Mouse (Mus musculus): ENCODE results near the gene Mvb12b. TPM values are rescaled to one million over a fixed set of nuclear protein-coding genes. Genes with fewer than 3 reads are reported as not detected.

The Mvb12b gene
- polyA plus RNA-seq, 1 experiment from 2014 or later: 17.7 TPM

- H3K27ac ChIP-seq (ENCODE audit: low read depth, low read length): no peak overlapping the region
- no peak overlapping the region for H3K4me2 ChIP-seq
- peaks cover 16% of the 10 kb centered on the region for H3K27me3 ChIP-seq (replicated peaks; ENCODE audit: control insufficient read depth, insufficient read depth, low read length)
- no peaks in the 10 kb centered on the region for H3K9me3 ChIP-seq (ENCODE audit: control insufficient read depth, low read length)
- H3K9ac ChIP-seq (ENCODE audit: low read depth, low read length): no peak overlapping the region
- no peaks in the 10 kb centered on the region for H3K4me1 ChIP-seq (replicated peaks; ENCODE audit: control insufficient read depth, insufficient read depth, low read length)
- DNase-seq (ENCODE audit: low spot score) (no peak), ATAC-seq (replicated peaks; ENCODE audit: low FRiP score) (no peak)
- no peak overlapping the region for H3K4me3 ChIP-seq (ENCODE audit: low read depth, low read length)
- H3K36me3 ChIP-seq (ENCODE audit: control insufficient read depth, insufficient read depth, low read length): no peaks in the 10 kb centered on the region
- WGBS: 58% methylated on average over 9 of the region's 9 CpGs
Observed at GRCm38 (mm10) chr2:33720380-33720898, 167.3 kb downstream of the Mvb12b start.

- 60% methylated on average over 12 of the region's 12 CpGs for WGBS
- ATAC-seq (replicated peaks; ENCODE audit: low FRiP score): no peak
- Histone ChIP-seq H3K9me3 (ENCODE audit: control insufficient read depth, low read length) (no peaks in the 10 kb centered on the region), H3K4me3 (ENCODE audit: low read depth, low read length) (no peak overlapping the region), H3K27me3 (replicated peaks; ENCODE audit: control insufficient read depth, insufficient read depth, low read length) (peaks cover 22% of the 10 kb centered on the region), H3K36me3 (ENCODE audit: control insufficient read depth, insufficient read depth, low read length) (no peaks in the 10 kb centered on the region), H3K27ac (ENCODE audit: low read depth, low read length) (no peak overlapping the region), H3K4me1 (replicated peaks; ENCODE audit: control insufficient read depth, insufficient read depth, low read length) (no peaks in the 10 kb centered on the region), H3K4me2 (no peak overlapping the region), H3K9ac (ENCODE audit: low read depth, low read length) (no peak overlapping the region)
- DNase-seq (ENCODE audit: low spot score): no peak
Observed at GRCm38 (mm10) chr2:33719339-33720066, 168.2 kb downstream of the Mvb12b start.

- DNase-seq (ENCODE audit: low spot score): no peak
- WGBS: 64% methylated on average over 6 of the region's 6 CpGs
Observed at GRCm38 (mm10) chr2:33718561-33718960, 169.2 kb downstream of the Mvb12b start.

GRCm38 (mm10) chr2:33717821-33718351, 169.9 kb downstream of the Mvb12b start:
- H3K4me2 ChIP-seq: no peak overlapping the region
- H3K9ac ChIP-seq (ENCODE audit: low read depth, low read length): no peak overlapping the region
- DNase-seq (ENCODE audit: low spot score): no peak
- no peak overlapping the region for H3K27ac ChIP-seq (ENCODE audit: low read depth, low read length)
- H3K4me3 ChIP-seq (ENCODE audit: low read depth, low read length): no peak overlapping the region
- no peaks in the 10 kb centered on the region for H3K9me3 ChIP-seq (ENCODE audit: control insufficient read depth, low read length)
- no peaks in the 10 kb centered on the region for H3K4me1 ChIP-seq (replicated peaks; ENCODE audit: control insufficient read depth, insufficient read depth, low read length)
- no peak for ATAC-seq (replicated peaks; ENCODE audit: low FRiP score)
- no peaks in the 10 kb centered on the region for H3K36me3 ChIP-seq (ENCODE audit: control insufficient read depth, insufficient read depth, low read length)
- 29% methylated on average over 21 of the region's 21 CpGs for WGBS
- H3K27me3 ChIP-seq (replicated peaks; ENCODE audit: control insufficient read depth, insufficient read depth, low read length): peaks cover 22% of the 10 kb centered on the region

More at GRCm38 (mm10) chr2:33718561-33718960, 169.2 kb downstream of the Mvb12b start:
- Histone ChIP-seq H3K36me3 (ENCODE audit: control insufficient read depth, insufficient read depth, low read length) (no peaks in the 10 kb centered on the region), H3K4me2 (no peak overlapping the region), H3K4me1 (replicated peaks; ENCODE audit: control insufficient read depth, insufficient read depth, low read length) (no peaks in the 10 kb centered on the region), H3K27ac (ENCODE audit: low read depth, low read length) (no peak overlapping the region), H3K4me3 (ENCODE audit: low read depth, low read length) (no peak overlapping the region), H3K9ac (ENCODE audit: low read depth, low read length) (no peak overlapping the region), H3K27me3 (replicated peaks; ENCODE audit: control insufficient read depth, insufficient read depth, low read length) (peaks cover 22% of the 10 kb centered on the region), H3K9me3 (ENCODE audit: control insufficient read depth, low read length) (no peaks in the 10 kb centered on the region)
- ATAC-seq (replicated peaks; ENCODE audit: low FRiP score): no peak

- H3K27ac ChIP-seq (ENCODE audit: low read depth, low read length): no peak overlapping the region
- peaks cover 22% of the 10 kb centered on the region for H3K27me3 ChIP-seq (replicated peaks; ENCODE audit: control insufficient read depth, insufficient read depth, low read length)
- H3K9me3 ChIP-seq (ENCODE audit: control insufficient read depth, low read length): no peaks in the 10 kb centered on the region
- no peaks in the 10 kb centered on the region for H3K4me1 ChIP-seq (replicated peaks; ENCODE audit: control insufficient read depth, insufficient read depth, low read length)
- H3K4me2 ChIP-seq: no peak overlapping the region
- no peak overlapping the region for H3K4me3 ChIP-seq (ENCODE audit: low read depth, low read length)
- no peak for DNase-seq (ENCODE audit: low spot score)
- 44% methylated on average over 11 of the region's 11 CpGs for WGBS
- no peaks in the 10 kb centered on the region for H3K36me3 ChIP-seq (ENCODE audit: control insufficient read depth, insufficient read depth, low read length)
- no peak for ATAC-seq (replicated peaks; ENCODE audit: low FRiP score)
- H3K9ac ChIP-seq (ENCODE audit: low read depth, low read length): no peak overlapping the region
Observed at GRCm38 (mm10) chr2:33717378-33717777, 170.4 kb downstream of the Mvb12b start.

GRCm38 (mm10) chr2:33716878-33717277, 170.9 kb downstream of the Mvb12b start:
- no peak overlapping the region for H3K4me2 ChIP-seq
- H3K4me3 ChIP-seq (ENCODE audit: low read depth, low read length): no peak overlapping the region
- no peak for ATAC-seq (replicated peaks; ENCODE audit: low FRiP score)
- no peaks in the 10 kb centered on the region for H3K9me3 ChIP-seq (ENCODE audit: control insufficient read depth, low read length)
- H3K9ac ChIP-seq (ENCODE audit: low read depth, low read length): no peak overlapping the region
- no peak for DNase-seq (ENCODE audit: low spot score)
- no peaks in the 10 kb centered on the region for H3K4me1 ChIP-seq (replicated peaks; ENCODE audit: control insufficient read depth, insufficient read depth, low read length)
- peaks cover 22% of the 10 kb centered on the region for H3K27me3 ChIP-seq (replicated peaks; ENCODE audit: control insufficient read depth, insufficient read depth, low read length)
- no peak overlapping the region for H3K27ac ChIP-seq (ENCODE audit: low read depth, low read length)
- 69% methylated on average over 15 of the region's 15 CpGs for WGBS
- H3K36me3 ChIP-seq (ENCODE audit: control insufficient read depth, insufficient read depth, low read length): no peaks in the 10 kb centered on the region

DNA sequence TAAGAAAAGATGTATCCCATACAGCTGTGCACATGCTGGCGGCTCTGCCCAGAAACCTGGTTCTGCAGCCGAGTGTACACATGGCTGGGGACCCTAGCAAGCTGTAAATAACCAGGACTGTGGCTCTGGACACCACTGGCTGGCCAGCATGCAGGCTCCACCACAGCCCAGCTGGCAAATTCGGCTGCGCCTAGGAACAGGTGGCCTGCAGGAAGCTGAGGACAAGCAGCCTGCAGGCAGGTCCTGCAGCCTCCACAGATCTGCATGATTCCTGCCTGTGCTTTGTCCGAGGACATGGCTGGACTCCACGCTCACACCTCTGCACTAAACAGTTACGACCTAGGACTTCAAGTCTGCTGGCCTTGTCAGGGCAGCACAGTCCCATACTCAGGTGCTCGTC, 172.8 kb downstream of the Mvb12b start:
- H3K27me3 ChIP-seq (replicated peaks; ENCODE audit: control insufficient read depth, insufficient read depth, low read length): peaks cover 23% of the 10 kb centered on the region
- DNase-seq (ENCODE audit: low spot score) (no peak), ATAC-seq (replicated peaks; ENCODE audit: low FRiP score) (no peak)
- no peak overlapping the region for H3K9ac ChIP-seq (ENCODE audit: low read depth, low read length)
- no peaks in the 10 kb centered on the region for H3K9me3 ChIP-seq (ENCODE audit: control insufficient read depth, low read length)
- no peaks in the 10 kb centered on the region for H3K4me1 ChIP-seq (replicated peaks; ENCODE audit: control insufficient read depth, insufficient read depth, low read length)
- H3K36me3 ChIP-seq (ENCODE audit: control insufficient read depth, insufficient read depth, low read length): no peaks in the 10 kb centered on the region
- no peak overlapping the region for H3K27ac ChIP-seq (ENCODE audit: low read depth, low read length)
- H3K4me3 ChIP-seq (ENCODE audit: low read depth, low read length): no peak overlapping the region
- H3K4me2 ChIP-seq: no peak overlapping the region
- WGBS: 64% methylated on average over 8 of the region's 8 CpGs

- Histone ChIP-seq H3K27ac (ENCODE audit: low read depth, low read length) (no peak overlapping the region), H3K27me3 (replicated peaks; ENCODE audit: control insufficient read depth, insufficient read depth, low read length) (peaks cover 24% of the 10 kb centered on the region), H3K9ac (ENCODE audit: low read depth, low read length) (no peak overlapping the region), H3K9me3 (ENCODE audit: control insufficient read depth, low read length) (no peaks in the 10 kb centered on the region), H3K4me3 (ENCODE audit: low read depth, low read length) (no peak overlapping the region), H3K36me3 (ENCODE audit: control insufficient read depth, insufficient read depth, low read length) (no peaks in the 10 kb centered on the region), H3K4me2 (no peak overlapping the region), H3K4me1 (replicated peaks; ENCODE audit: control insufficient read depth, insufficient read depth, low read length) (no peaks in the 10 kb centered on the region)
- 42% methylated on average over 12 of the region's 12 CpGs for WGBS
- ATAC-seq (replicated peaks; ENCODE audit: low FRiP score): no peak
- no peak for DNase-seq (ENCODE audit: low spot score)
Observed at GRCm38 (mm10) chr2:33713580-33714260, 174.0 kb downstream of the Mvb12b start.

Data from liver, embryonic 11.5 days (tissue).